Mouse (Mus musculus): ENCODE results near the gene Slc25a51.

DNA sequence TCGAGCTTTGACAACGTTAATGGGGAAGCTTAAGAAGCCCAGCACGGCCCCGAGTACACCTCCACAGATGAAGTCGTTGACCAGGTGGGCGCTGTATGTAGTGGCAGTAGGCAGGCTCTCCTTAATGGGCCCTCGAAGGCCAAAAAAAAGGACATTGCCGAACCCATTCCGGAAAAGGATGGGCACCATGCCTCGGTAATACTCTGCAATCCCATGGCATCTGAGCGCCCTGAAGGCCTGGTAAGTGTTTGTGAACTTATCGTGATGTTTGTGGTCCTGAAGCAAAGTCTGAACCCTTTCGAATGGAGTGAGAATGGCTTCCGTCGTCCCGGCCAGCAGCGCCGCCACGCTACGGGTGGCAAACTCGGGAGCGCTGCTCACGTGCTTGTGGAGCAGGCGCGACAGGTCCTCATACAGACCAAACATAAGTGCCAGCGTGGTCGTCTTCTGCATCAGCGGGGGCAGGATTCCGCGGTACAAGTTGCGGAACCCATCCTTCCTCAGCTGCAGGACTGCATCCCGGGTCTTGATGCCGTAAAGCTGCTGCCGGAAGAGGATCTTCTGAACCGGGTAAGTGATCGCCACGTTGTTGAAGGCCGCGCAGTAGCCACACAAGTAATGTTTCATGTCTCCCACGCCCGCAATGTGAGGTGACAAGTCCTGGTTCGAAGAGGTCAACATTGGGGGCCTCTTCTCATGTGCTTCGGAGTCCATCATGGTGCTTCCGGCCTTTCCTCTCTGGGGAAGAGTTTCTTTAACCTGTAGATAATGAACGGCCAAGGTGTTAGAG lies 8.9 kb downstream of the Slc25a51 start:
- no peak for TF ChIP-seq CTCF (IDR thresholded peaks at IDR 0.05; ENCODE audit: insufficient read depth, low read length)
- TF ChIP-seq POLR2A (IDR thresholded peaks at IDR 0.05; ENCODE audit: borderline replicate concordance, extremely low read depth, low read depth, low read length): no peak
